Mouse (Mus musculus) cerebellum, postnatal 4 days (tissue): ENCODE measurements around the gene Apoc1.
A peak's percentile ranks its signal among the peaks of the same experiment; 100 is the strongest.
"Not testable (repeated sequence)": the region's sequence is repeated elsewhere in the genome, so short reads cannot be mapped to it uniquely, and the experiment has no call there.

Experiments used
- DNase-seq, 2 experiments: peaks; one replicate each; pipeline ENCODE4 v3.0.0; 2022; ENCODE audit warnings: low spot score in 2 of 2, mixed read lengths in 1 of 2

Gene Apoc1

DNA sequence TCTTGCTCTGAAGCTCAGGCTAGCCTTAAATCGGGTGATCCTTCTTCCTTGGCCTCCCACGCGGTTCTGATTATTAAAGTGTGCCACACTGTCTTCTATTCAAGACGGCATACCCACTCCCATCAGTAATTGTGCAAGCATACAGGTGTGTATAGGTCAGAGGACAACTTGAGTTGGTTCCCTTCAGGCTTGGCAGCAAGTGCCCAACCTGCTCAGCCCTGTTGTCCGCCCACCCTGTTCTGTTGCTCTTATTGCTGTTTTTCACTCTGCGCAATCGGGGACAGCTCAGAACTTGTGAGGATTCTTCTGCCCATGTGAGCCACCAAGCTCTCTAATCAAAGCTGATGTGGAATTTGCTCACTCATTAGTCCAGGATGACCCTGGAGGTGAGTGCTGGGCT lies 12.8 kb upstream of the Apoc1 start:
- DNase-seq: no peak

GRCm38 (mm10) chr7:19704475-19704874 lies 12.0 kb upstream of the Apoc1 start:
- no peak for DNase-seq

DNA sequence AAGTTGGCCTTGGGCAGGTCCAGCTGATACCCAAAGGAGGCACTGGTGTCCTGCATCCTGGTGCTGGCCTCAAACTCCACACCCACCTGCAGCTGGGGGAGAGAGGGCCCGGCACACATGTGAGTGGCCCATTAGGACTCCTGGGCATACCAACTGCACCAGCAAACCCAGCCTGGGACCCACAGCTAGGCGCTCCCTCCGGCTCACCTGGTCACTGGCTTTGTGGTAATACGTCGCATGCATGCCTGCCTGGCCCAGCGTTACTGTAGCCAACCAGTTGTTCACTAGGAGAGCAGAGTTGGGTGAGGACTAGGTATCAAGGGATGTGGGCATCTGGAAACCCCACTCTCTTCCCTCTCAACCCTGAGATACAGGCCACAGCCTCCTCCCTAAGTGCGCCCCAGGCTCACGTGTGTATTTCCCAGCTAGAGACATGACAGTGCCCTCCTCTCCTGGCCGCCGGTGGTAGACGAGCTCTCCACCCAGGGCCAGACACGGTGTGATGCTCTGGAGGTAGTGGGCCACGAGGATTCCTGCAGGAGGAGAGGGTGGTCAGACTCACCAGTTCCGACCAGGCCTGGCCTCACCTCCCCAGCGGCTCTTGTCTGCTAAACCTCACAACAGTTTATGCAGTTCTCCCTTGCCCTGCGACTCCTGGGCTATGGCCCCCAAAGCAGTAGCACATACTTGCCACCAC lies 10.5 kb upstream of the Apoc1 start:
- no peak for DNase-seq

- peak in 1 of 2 experiments; percentile 58 for DNase-seq
Observed at GRCm38 (mm10) chr7:19701069-19701761, 8.8 kb upstream of the Apoc1 start.

GRCm38 (mm10) chr7:19700299-19701068 lies 8.0 kb upstream of the Apoc1 start:
- DNase-seq: no peak

- no peak for DNase-seq
Observed at GRCm38 (mm10) chr7:19699827-19700148, 7.3 kb upstream of the Apoc1 start.

DNA sequence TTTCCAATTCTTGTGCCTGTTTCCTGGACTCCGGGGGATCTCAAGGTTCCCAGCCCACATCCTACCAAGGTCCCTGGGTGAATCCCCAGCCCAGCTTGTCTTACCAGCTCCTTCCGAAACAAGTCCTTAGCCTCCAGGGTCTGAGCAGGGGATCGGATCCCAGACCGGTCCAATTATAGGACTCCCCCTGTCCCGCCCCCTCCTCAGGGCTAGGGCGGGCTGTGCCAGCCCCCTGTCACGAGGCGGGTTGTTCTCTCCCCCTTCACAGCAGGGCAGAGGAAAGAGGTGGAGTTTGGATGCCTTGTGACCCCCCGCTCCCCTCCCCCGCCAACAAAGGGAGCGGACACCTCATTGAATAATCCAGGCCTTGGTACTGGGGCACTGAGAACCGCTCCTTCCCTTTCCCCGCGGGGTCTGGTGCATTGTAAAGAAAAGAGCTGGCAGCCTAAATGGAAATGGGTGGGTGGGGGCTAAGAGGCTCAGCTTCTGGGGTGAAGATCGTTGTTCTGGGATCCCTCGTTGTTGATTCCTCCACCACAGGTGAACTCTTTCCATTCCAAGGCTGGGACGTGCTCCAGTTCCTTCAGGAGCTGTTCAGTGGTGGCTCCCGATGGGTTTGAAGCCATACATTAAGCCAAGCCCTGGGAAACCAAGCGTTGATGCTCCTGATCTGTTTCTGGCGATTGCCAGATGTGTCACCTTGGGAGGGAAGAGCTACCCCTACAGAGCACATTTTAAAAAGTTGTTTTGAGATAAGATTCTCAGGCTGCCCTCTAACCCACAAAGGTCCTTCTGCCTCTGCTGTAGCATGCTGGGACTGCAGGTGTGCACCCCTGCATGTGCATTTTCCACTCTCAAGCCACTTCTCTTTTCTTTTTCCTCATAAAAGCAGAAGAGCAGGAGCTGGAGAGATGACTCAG lies 6.7 kb upstream of the Apoc1 start, which contains the start of gene Apoe:
TSS of gene Apoe (minus strand) at position 282 of the 920 bp plus-strand sequence.
- peak in 1 of 2 experiments; percentile 56 for DNase-seq

DNA sequence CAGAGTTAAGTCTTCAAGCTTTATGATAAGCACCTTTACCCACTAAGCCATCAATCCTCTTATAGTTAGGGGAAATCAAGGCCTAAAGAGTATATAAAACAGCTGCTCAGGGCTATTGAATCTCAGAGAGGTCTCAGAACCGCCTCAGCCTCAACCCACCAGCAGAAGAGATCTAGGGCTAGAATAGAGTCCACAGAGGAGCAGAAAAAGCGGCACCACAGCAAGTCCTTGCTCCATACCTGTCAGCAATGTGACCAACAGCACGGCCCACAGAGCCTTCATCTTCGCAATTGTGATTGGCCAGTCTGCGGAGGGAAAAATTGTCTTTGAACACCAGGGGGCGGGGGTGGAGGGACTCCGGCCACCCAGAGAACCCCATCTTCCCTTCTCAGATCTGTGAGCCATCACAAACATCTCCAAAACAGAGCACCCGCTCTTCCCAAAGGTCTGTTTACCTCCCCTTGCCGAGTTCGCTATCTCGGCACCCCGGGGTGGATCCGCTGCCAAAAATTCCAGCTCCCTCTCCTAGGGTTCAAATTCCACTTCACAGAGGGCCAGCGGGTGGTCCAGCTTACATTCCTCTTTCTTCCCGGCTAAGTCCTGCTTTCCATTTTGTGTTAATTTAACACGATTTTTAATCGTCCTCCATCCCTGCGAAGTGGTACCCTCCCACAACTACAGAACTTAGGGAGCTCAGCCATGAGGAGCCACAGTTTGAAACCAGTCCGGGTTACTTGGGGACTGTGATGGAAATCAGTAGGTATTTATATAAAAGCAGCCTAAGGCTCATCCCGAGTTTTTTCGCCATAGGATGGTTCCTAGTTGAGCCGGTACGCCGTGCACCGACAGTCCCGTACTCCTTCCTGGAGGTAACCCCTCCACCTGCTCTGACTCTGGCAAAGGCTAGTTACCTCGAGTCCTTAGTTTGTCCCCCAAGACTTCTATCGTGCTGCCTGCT lies 5.8 kb upstream of the Apoc1 start:
- DNase-seq: no peak

DNA sequence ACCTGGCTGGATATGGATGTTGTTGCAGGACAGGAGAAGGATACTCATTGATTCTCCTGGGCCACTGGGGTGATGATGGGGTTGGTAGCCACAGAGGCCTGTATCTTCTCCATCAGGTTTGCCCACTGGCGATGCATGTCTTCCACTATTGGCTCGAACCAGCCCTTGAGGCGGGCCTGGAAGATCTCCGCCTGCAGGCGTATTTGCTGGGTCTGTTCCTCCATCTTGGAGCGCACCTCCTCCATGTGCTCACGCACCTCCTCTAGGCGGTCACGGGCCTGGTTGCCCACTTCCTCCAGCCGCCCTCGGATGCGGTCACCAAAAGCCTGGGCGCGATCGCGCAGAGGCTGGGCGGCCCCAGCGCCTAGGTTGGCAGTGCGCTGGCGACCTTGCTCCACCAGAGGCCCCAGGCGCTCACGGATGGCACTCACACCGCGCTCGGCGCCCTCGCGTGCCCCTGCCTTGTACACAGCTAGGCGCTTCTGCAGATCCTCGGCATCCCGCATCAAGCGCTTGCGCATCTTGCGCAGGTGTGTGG lies 3.9 kb upstream of the Apoc1 start:
- no peak for DNase-seq

- no peak for DNase-seq
Observed at GRCm38 (mm10) chr7:19695881-19696280, 3.4 kb upstream of the Apoc1 start.

GRCm38 (mm10) chr7:19695213-19695594 lies 2.7 kb upstream of the Apoc1 start:
- no peak for DNase-seq

DNA sequence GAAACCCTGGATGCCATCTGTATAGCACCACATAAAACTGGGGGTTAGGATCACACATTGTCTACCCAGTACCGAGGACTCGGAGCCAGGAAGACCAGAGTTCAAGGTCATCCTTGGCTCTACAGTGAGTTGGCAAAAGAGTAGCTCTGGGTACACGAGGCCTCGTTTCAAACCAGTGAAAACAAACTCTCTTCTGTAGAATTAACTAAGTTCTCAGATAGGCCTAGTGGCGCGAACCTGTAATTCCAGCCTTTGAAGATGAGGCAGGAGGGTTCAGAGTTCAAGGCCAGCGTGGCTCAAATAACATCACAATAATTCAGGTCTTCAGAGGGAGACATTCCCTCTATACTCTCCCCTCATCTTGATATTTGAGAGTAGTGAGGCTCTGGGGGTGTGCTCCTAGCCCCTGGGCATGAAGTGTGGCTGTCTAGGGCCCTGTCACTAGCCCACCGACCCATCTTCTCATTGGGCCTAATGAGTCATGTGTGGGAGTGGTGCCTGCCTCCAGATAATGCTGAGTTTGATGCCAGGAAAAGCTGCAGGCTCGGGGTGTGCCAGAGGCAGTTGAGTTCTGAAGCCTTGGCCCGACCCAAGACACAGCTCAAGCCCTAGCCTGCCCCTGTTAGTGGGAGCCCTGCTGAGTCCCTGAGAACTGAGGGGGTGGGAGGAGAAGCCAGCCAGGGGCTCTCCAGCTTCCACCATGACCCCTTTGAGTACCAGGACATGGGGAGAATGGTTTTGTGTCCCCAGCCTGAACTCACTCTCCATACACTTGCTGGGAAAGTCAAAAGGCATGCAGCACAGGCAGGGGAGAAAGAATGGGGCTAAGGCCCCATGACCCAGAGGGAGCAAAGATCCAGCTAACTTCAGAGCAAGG lies 2.1 kb upstream of the Apoc1 start:
- DNase-seq: no peak

DNA sequence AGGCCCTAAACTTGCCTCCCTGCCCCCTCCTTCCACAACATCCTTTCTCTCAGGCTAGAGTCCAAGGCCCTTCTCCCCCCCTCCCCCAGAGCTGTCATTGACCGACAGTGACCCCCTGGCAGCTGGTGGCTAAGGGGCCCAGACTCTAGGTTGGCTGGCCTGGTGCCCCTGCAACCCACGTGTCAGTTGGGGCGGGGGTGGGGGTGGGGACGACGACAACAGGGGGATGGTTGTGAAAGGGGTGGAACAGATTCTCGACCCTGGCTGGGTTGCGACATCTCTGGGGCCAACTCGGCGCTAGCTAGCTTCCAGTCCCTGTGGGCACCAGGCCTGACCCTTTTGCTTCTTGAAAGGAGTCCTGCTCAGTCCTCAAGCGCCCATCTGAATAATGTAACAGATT lies 961 bp upstream of the Apoc1 start:
- DNase-seq: peak in 1 of 2 experiments; percentile 61

GRCm38 (mm10) chr7:19691434-19691833 lies 1.0 kb downstream of the Apoc1 start:
- DNase-seq: no peak

DNA sequence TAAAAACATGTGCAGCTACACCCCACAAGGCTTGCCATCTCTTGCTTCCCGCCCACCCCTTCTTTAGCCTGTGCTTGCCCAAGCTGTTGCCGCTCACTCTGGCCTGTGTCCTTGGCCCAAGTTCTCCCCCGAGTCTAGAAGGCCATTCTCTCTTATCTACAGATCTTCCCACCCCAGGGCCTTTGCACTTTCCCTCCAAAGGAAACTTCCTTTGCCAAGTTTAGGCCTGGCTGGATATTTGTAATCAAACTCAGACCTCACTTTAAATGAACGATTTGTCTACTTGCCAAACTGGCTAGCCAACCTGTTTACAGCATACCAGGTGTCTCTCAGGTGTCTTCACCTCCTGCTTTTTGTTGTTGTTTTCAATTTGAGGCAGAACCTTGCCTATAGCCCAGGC lies 1.6 kb downstream of the Apoc1 start:
- DNase-seq: no peak

- DNase-seq: no peak
Observed at GRCm38 (mm10) chr7:19688611-19689010, 3.8 kb downstream of the Apoc1 start.

GRCm38 (mm10) chr7:19688101-19688500 lies 4.4 kb downstream of the Apoc1 start:
- DNase-seq: no peak

DNA sequence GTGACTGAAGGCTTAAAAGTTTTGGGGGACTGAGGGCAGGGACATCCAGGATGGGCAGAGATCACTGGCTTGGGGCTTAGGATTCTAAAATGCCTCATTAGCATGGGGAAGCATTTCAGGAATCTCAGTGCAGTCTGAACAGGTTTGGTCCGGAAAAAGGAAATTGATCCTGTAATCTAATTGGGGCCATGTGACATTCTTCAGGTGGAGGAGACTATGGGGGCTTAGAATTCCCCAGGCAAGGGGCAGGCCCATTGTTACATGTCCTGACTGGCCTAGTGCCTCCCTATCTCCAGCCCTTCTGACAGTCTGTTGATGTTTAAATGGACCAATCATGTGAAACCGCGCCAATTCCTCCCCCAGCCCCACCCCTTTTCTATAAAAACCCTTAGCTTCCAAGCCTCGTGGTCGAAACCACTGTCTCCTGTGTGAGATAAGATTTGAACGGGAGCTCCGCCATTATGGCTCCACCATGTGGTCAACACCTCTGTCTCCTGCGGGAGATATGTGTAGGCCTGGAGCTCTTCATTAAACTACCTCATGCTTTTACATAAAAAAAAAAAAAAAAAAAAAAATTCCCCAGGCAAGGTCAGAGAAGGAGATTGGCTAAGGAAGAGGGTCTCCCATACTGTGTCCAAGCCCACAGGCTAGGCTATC lies 5.4 kb downstream of the Apoc1 start:
- DNase-seq: not testable (repeated sequence)

DNA sequence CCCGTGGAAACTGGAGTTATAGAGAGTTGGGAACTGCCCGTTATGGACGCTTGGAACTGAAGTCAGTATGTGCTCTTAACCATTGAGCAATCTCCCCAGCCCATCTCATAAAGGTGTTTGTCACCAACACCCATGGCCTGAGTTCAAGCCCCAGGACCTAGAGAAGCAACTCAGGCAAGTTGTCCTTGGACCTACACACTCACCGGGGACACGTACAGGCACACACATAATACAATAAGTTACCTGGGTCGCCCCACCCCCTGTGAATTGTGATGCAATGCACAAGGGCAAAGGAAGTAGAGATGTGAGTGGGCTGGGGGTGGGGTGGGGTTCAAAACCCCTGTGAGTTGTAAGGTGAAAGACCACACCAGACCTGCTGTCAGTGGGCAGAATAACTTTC lies 5.9 kb downstream of the Apoc1 start:
- no peak for DNase-seq
